Mouse (Mus musculus) common myeloid progenitor, adult 5-6 weeks (primary cell): ENCODE measurements around the gene Eci1. TPM values are rescaled to one million over a fixed set of nuclear protein-coding genes. Genes with fewer than 3 reads are reported as not detected.

Experiments
- ATAC-seq: replicated peaks from 2 replicates; pipeline ENCODE4 v1.8.0; 2016; ENCODE audit warnings: low read depth, mild to moderate bottlenecking, moderate TSS enrichment, inconsistent platforms; ENCODE audit not compliant: poor library complexity, severe bottlenecking
- total RNA-seq: library from RNA; stranded (forward); fragments of 200-1000, 187-1606 nt; gene quantifications from 2 replicates; pipeline ENCODE4 v1.2.3, GENCODE M21; 2017

Eci1 gene
- total RNA-seq, 1 experiment from 2014 or later = 28.7 TPM

GRCm38 (mm10) chr17:24469910-24470602 is 43.6 kb downstream of the Eci1 start, which contains the start of the genes E4f1 and Pgp:
E4f1 (minus strand) TSS chr17:24470313.
Pgp (plus strand) TSS chr17:24470392.
- peak; percentile 94 for ATAC-seq

GRCm38 (mm10) chr17:24470701-24471527 is 44.5 kb downstream of the Eci1 start:
- ATAC-seq = no peak

GRCm38 (mm10) chr17:24472512-24472911 is 46.1 kb downstream of the Eci1 start:
- no peak for ATAC-seq

DNA sequence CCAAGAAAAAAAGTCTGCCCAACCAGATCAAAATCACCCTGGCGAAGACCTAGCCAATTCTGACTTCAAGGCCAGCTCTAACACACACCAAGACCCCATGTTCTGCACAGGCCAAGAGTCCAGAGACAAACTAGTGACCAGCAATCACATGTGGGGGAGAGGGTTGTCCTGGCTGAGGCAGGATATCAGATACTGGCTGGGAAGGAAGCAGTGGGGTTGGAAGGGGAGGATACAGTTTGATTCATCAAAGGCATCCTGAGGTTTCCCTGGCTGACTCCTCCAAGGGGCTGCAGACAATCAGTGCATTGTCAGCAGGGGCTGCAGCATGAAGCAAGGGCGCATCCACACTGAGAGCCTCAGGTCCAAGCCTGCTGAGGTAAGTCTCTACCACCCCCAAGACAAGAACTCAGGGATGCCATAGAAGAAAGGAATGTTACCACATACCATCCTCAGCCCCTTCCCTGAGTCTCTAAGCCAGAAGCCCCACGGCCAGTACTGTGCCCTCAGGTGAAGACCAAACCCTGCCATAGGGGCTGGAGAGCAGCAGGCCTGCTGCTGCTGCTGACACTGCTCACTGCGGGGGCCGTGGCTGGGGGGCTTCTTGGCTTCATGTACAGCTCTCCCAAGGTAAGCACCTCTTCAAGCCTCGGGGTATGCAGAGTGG is 47.3 kb downstream of the Eci1 start, which contains the start of gene Bricd5:
Gene Bricd5 (plus strand): TSS at position 273 of the 664 bp plus-strand sequence.
- no peak for ATAC-seq

GRCm38 (mm10) chr17:24474557-24474956 is 48.1 kb downstream of the Eci1 start:
- no peak for ATAC-seq

- ATAC-seq = no peak
These were observed 49.1 kb downstream of the Eci1 start for GRCm38 (mm10) chr17:24475586-24475985.

DNA sequence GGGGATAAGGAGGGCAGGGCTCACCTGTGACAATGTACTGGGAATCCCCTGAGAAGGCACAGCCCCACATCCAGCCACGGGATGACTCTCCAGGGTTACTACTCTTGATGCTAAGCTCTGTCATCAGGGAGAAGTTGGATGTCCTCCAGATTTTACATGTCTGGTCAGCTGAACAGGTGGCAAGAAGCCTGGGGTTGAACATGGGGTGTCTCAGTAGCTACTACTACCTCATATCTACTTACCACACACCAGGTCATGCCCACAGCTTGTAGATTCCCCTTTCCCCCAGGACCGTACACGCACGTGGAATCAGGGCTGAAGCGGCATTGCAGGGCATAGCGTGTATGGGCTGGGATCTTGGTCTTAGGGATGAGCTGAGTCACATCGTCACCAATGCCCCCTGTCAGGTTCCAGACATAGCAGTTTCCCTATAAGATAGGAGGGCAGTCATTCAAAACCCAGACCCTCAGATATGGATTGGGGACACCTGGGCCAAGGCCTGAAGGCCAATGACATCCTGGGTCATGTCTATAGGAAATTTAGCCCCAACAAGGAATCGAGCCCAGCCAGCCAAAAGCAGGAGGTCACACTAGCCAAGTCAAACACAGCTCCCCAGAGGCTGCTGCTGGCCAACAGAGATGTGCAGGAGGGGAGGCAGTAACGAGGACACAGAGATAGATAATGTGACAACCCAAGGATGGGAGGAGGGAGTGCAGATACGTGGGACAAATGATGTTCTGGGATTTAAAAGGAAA is 49.8 kb downstream of the Eci1 start:
- ATAC-seq = no peak

GRCm38 (mm10) chr17:24477053-24477984 is 50.9 kb downstream of the Eci1 start:
- ATAC-seq = no peak

DNA sequence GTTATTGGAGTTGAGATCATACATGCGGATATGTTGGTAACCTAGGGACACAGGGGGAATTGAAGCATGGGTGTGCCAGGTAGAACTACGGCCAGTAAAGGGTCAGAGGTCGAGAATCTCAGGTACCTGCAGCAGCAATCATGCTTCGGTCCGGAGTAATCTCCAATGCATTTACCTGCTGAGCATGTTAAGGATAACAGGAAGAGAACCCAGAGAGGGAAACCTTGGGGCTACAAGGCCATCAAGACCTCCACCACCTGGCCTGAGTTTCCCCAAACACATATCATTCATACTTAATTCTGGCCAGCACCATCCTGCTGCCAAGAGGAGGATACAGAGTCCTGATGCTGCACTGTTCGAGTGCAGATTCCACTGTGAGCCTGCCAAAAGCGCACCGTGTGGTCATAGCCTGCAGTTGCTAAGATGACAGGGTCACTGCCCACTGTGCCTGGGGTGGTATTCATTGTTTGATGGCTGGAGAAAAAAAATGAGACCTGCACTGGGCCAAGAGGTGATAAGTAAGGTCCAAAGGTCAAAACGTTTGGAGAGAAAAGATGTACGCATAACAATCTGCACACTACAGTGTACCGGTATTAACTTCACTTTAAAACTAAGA is 51.7 kb downstream of the Eci1 start:
- no peak for ATAC-seq

DNA sequence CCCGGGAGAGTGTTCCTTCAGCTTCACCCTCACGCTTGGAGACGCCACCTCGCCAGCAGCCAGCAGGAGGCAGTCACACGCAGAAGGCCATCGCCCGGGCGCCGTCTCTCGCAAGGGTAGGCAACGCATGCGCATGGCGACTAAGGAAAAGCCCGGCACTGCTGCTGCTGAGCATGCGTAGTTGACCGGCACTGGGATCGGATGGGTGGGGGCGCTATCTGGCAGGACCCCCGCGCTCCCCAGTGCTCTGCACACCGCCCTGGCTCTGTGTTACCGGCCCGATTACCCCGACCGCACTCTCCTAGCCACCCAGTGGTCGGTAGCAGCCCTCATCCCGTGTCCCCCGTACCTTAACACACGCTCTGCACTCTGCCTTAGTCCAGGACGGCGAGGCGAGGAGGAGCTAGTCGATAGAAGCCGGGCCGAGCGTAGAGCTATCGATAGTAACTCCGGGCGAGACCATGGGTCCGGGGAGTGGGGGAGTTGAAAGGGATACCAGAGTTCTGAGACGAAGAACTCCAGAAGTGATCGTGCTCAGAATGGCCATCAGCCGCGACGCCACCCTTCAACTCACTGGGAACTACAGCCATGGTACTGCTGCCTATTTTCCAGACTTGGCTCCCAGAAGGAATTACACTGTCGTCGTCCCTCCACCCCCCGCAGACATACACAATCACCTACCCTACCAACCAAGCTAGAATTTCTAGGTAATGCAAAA is 52.4 kb downstream of the Eci1 start, which contains the start of gene Mlst8:
Gene Mlst8 (minus strand): TSS at position 416 of the 718 bp plus-strand sequence.
- peak; percentile 93 for ATAC-seq

DNA sequence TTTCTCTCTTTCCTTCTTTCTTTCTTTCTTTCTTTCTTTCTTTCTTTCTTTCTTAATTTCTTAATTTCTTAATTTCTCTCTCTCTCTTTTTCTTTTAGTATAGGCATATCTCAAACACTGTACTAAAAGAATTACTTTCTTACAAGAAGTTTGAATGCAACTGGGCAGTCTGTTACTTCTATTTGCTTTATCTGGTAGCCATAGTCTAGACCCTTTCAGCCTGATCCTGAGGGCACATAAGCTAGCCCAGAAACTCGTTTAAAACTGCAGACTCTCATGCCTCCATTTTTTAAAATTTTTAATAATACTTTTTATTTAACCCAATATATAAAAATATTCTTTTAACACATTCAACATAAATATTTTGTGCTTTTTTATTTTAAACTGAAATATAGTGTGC is 53.0 kb downstream of the Eci1 start:
- ATAC-seq = no peak

GRCm38 (mm10) chr17:24480201-24480826 is 53.9 kb downstream of the Eci1 start:
- no peak for ATAC-seq

- no peak for ATAC-seq
These were observed 54.8 kb downstream of the Eci1 start for GRCm38 (mm10) chr17:24481027-24481815.

DNA sequence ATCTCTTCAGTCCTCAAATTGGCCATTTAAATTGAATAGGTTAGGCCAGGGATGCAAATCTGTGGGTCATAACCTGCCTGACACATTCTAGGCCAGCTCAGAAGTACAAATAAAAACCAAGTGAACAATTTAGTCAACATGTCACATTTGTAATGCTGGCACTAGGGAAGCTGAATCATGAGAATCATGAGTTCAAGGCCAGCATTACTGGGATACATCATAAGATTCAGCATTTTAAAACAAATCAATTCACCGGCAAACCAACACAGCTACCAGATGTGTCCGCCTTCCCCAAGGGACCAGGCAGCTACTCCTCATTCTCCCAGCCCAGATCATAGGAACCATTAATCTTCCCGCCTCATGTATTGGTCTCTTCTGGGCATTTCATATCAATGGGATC is 57.1 kb downstream of the Eci1 start:
- ATAC-seq = no peak

DNA sequence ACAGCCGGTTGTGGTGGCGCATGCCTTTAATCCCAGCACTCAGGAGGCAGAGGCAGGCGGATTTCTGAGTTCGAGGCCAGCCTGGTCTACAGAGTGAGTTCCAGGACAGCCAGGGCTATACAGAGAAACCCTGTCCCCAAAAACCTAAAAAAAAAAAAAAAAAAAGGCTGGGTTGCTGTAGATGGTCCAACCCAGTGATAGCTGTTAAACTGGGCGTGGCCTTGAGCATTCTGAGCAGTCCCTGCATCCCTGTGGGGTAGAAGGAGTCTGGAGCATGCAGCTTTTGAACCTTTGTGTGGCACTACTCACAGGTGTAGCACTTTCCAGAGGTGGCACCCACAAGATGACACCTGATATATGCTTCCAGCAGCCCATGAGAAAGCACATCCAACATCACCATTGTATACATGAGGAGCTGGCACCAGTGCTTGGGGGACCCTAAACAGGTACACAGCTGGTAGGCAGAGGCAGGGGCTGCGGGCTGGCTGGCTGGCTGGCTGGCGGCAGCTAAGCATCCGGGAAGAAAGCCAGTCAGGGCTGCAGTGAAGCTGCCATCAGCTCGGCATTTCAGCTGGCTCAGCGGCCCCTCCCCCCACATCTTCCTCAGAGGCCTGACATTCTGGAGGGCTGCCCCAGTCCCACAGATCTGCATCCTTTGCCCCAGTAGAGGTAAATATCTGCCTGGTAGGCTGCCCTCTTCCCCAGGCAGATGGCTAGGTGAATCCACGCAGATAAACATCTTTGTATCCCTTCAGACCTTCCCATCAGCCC is 58.8 kb downstream of the Eci1 start:
- no peak for ATAC-seq

DNA sequence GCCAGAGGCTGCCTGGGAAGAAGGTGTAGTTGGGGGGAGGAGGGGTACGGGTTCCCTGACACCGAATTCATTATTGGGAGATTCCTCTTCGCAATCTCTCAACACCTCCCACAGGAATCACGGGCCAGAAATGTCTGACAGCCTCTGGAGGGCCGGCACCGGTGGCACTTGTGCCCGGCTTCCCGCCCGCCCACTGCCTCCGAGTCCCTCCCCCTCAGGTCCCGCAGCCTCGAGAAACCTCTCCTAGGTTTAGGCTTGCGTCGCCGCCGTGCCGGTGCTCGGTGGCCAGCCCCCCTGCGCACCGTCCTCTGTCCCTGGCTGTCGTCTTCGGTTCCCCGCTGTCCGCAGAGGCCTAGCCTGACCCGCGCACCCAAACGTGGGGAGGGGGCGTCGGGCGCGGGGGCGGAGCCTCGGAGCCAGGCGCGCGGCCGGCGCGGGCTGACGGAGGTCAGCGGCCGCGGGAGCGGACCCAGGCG is 61.8 kb downstream of the Eci1 start, which contains the start of gene Caskin1:
Gene Caskin1 (plus strand): TSS at position 416 of the 476 bp plus-strand sequence.
- peak; percentile 31; the same call in 1 of the 2 replicates for ATAC-seq
